Mouse (Mus musculus) hematopoietic stem cell, adult 5-6 weeks (primary cell): ENCODE measurements around the gene Arhgap15. TPM values are rescaled to one million over a fixed set of nuclear protein-coding genes. Genes with fewer than 3 reads are reported as not detected.

Experiments
- total RNA-seq: library from RNA; stranded (forward); fragments of 172-1452, 232-1000 nt; gene quantifications from 2 replicates; pipeline ENCODE4 v1.2.3, GENCODE M21; 2017

Gene Arhgap15
- total RNA-seq, 1 experiment from 2014 or later: 148 TPM

Other genes starting within 250 kb of the Arhgap15 start
- gene Kynu, start 193.5 kb upstream of the Arhgap15 start, total RNA-seq: 4.2 and 8.1 TPM in 2 replicates